Comparison of ENCODE assay signal across 28 mouse cellular contexts in the genomic region with DNA sequence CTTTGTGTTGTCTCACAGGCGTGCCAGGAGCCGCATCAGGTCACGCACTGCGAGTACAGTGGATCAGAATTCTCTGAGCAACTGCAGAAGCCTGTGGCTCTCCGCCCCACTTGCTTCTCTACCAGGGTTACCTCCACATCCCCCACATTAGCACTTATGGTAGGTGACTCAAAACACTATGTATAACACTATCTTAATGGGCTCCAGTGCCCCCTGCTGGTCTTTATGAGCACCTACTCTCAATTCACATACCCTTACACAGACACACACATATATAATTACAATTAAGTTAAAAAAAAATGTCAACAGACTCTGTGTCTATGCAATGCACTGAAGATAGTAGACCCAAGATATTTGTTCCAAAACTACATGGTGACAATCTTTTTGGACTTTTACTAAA.
A peak's percentile ranks its signal among the peaks of the same experiment; 100 is the strongest.
DNase-seq lines count a peak whose midpoint lies in the region; ATAC-seq and TF ChIP-seq lines count a peak whose summit lies in the region.
"Had no signal": no experiment of that assay in that cellular context is flagged by ENCODE, and none has a peak within 500 bp of the region (broad histone marks: within the 10 kb centered on the region; RNA-seq: fewer than 3 reads in every experiment).

No protein-coding gene starts in this region.

- no peak overlapping the region for H3K4me2 ChIP-seq in kidney, postnatal 0 days (ENCODE audit: low read length)
- H3K4me2 ChIP-seq: embryonic facial prominence, embryonic 12.5 days; heart, embryonic 13.5 days; hindbrain, embryonic 15.5 days; intestine, embryonic 15.5 days; liver, embryonic 13.5 days; midbrain, embryonic 13.5 days; stomach, embryonic 15.5 days had no signal

- no peaks in the 10 kb centered on the region for H3K36me3 ChIP-seq in kidney, postnatal 0 days (ENCODE audit: insufficient read depth, low read length)
- no peaks in the 10 kb centered on the region for H3K36me3 ChIP-seq in kidney, adult 2 months (ENCODE audit: control insufficient read depth, insufficient read depth, low read length)
- H3K36me3 ChIP-seq: embryonic facial prominence, embryonic 12.5 days; hindbrain, embryonic 15.5 days; intestine, embryonic 15.5 days; liver, embryonic 13.5 days; midbrain, embryonic 13.5 days; stomach, embryonic 15.5 days had no signal

- intact Hi-C loops in gastrocnemius, adult 2 months (cut with DNase I), result no loop called here
- intact Hi-C loops in gastrocnemius, postnatal 14 days (cut with DNase I; ENCODE audit: low total_unique reads), result no loop called here

- no peak for ATAC-seq in kidney, postnatal 0 days (replicated peaks; ENCODE audit: low FRiP score, low read depth)
- ATAC-seq: forebrain, embryonic 14.5 days; intestine, embryonic 15.5 days; lung, postnatal 0 days; midbrain, embryonic 13.5 days had no signal

- H3K4me3 ChIP-seq in gastrocnemius, adult 2 months, result no peak overlapping the region
- H3K4me3 ChIP-seq in kidney, postnatal 0 days (replicated peaks; ENCODE audit: low read depth, low read length), result no peak overlapping the region
- H3K4me3 ChIP-seq in kidney, adult 2 months (ENCODE audit: insufficient read depth, low read depth, low read length), result no peak overlapping the region
- H3K4me3 ChIP-seq: embryonic facial prominence, embryonic 12.5 days; heart, embryonic 13.5 days; hindbrain, embryonic 15.5 days; intestine, embryonic 15.5 days; liver, embryonic 13.5 days; megakaryocyte, embryonic 14.5 days; midbrain, embryonic 13.5 days; stomach, embryonic 15.5 days had no signal

- TF ChIP-seq CTCF in gastrocnemius, adult 2 months (IDR thresholded peaks at IDR 0.05), result peak; percentile 23; the same call in 1 of the 2 replicates
- TF ChIP-seq CTCF in kidney, postnatal 0 days (IDR thresholded peaks at IDR 0.05; ENCODE audit: low read depth), result 0 out of 2 replicates have a peak, but pooled peaks have one; percentile 14
- TF ChIP-seq CTCF in kidney, adult 2 months (conservative IDR thresholded peaks at IDR 0.05; ENCODE audit: insufficient read depth, insufficient read length, low read depth, low read length), result no peak

- 87% methylated on average over 5 of the region's 5 CpGs for WGBS in kidney, postnatal 0 days
- WGBS in kidney, adult 2 months, result 84% methylated on average over 5 of the region's 5 CpGs

- H3K9me3 ChIP-seq in kidney, postnatal 0 days (replicated peaks; ENCODE audit: low read length), result no peaks in the 10 kb centered on the region
- H3K9me3 ChIP-seq: embryonic facial prominence, embryonic 12.5 days; heart, embryonic 13.5 days; hindbrain, embryonic 15.5 days; intestine, embryonic 15.5 days; midbrain, embryonic 13.5 days; stomach, embryonic 15.5 days had no signal

- no peak for DNase-seq in gastrocnemius, adult 2 months
- DNase-seq in gastrocnemius, postnatal 14 days, result no peak
- no peak for DNase-seq in kidney, postnatal 0 days (ENCODE audit: low spot score)
- no peak for DNase-seq in kidney, adult 2 months
- peak; percentile 3 for DNase-seq in 416B (ENCODE audit: low read depth)
- DNase-seq in ZHBTc4 (ENCODE audit: low read depth, low spot score), result peak; percentile 72
- DNase-seq in frontal cortex, postnatal 10 days (ENCODE audit: low spot score in 2 of 2), result no peak
- DNase-seq: adrenal gland, postnatal 10 days; cerebellum, adult 9-10 months; cerebellum, postnatal 36 days; heart, postnatal 10 days; kidney, adult 8-10 months; kidney, postnatal 10 days; left cerebral cortex, postnatal 4 days; liver, embryonic 13.5 days; lung, adult 18-20 months; lung, postnatal 4 days; right cerebral cortex, postnatal 25 days; thymus, postnatal 14 days had no signal

- H3K27ac ChIP-seq in gastrocnemius, adult 2 months, result no peak overlapping the region
- no peak overlapping the region for H3K27ac ChIP-seq in kidney, postnatal 0 days
- no peak overlapping the region for H3K27ac ChIP-seq in kidney, adult 2 months (ENCODE audit: insufficient read depth, low read depth, low read length)
- H3K27ac ChIP-seq: embryonic facial prominence, embryonic 12.5 days; heart, embryonic 13.5 days; hindbrain, embryonic 15.5 days; intestine, embryonic 15.5 days; liver, embryonic 13.5 days; stomach, embryonic 15.5 days had no signal

- no peak overlapping the region for H3K9ac ChIP-seq in kidney, postnatal 0 days (ENCODE audit: low read depth, low read length)
- H3K9ac ChIP-seq: embryonic facial prominence, embryonic 12.5 days; heart, embryonic 13.5 days; hindbrain, embryonic 15.5 days; intestine, embryonic 15.5 days; liver, embryonic 13.5 days; midbrain, embryonic 13.5 days; stomach, embryonic 15.5 days had no signal

- no peak for TF ChIP-seq POLR2A in kidney, adult 2 months (IDR thresholded peaks at IDR 0.05; ENCODE audit: low read depth, low read length)

- H3K4me1 ChIP-seq in kidney, postnatal 0 days (replicated peaks; ENCODE audit: insufficient read depth, low read length), result no peaks in the 10 kb centered on the region
- H3K4me1 ChIP-seq in kidney, adult 2 months (ENCODE audit: control insufficient read depth, insufficient read depth, low read length), result no peaks in the 10 kb centered on the region
- H3K4me1 ChIP-seq: embryonic facial prominence, embryonic 12.5 days; intestine, embryonic 15.5 days; liver, embryonic 13.5 days; megakaryocyte, embryonic 14.5 days had no signal

- H3K27me3 ChIP-seq in kidney, postnatal 0 days (ENCODE audit: insufficient read depth, low read length), result 0 out of 2 replicates have a peak, but pooled peaks cover 3% of the 10 kb centered on the region
- no peaks in the 10 kb centered on the region for H3K27me3 ChIP-seq in kidney, adult 2 months (replicated peaks; ENCODE audit: control insufficient read depth, insufficient read depth, low read length)
- H3K27me3 ChIP-seq: embryonic facial prominence, embryonic 12.5 days; hindbrain, embryonic 15.5 days; intestine, embryonic 15.5 days; megakaryocyte, embryonic 14.5 days; midbrain, embryonic 13.5 days; stomach, embryonic 15.5 days had no signal

Comparison
In these comparisons a context has a peak if more than half of its experiments do, and no peak if none do; other contexts are left out.
1. DNase-seq: peak in 416B (single experiment) and ZHBTc4 (single experiment); none in gastrocnemius, adult 2 months (single experiment), gastrocnemius, postnatal 14 days (single experiment), kidney, postnatal 0 days (single experiment), kidney, adult 2 months (single experiment) and frontal cortex, postnatal 10 days (0 of 2).